Mouse (Mus musculus) lung, adult 2 months (tissue): ENCODE measurements around the gene Mms22l.

ENCODE experiments used
- CTCF ChIP-seq: fragments of 200-500 bp; IDR thresholded peaks from 2 replicates; pipeline ENCODE4 v1.5.1; 2011; ENCODE audit warnings: mild to moderate bottlenecking, low read length, control low read depth; ENCODE audit not compliant: insufficient read depth
- POLR2A ChIP-seq: fragments of 200-500 bp; IDR thresholded peaks from 2 replicates; pipeline ENCODE4 v1.6.1; 2011; ENCODE audit warnings: low read depth, mild to moderate bottlenecking, control low read depth, low read length, borderline replicate concordance; ENCODE audit errors: extremely low read depth

DNA sequence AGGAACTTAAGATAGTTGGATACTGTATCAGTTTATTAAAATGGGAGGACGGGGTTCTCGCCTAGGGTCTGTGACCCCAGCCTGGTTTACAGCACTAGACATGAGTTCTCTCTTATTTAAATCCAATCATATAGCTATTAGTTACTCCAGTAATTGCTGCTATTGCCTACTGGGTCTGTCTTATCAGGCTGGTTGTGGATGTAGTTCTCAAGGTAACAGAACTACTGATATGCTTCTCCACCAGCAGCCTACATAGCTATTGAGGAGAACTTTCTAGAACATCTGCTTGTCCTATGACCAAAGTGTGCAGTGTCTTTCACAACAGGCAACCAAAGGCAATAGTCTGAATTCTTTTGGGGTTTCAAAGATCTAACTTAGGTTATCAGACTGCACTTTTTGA is 113.3 kb downstream of the Mms22l start:
- TF ChIP-seq CTCF (no peak), POLR2A (no peak)
